ENCODE assay signal across 10 mouse cellular contexts in genomic region chr11:24363418-24364364, GRCm38 (mm10).
DNase-seq lines count a peak whose midpoint lies in the region; ATAC-seq lines count a peak whose summit lies in the region.
"Had no signal": no experiment of that assay in that cellular context is flagged by ENCODE, and none has a peak within 500 bp of the region (broad histone marks: within the 10 kb centered on the region; RNA-seq: fewer than 3 reads in every experiment).

No protein-coding gene starts in this region.

- peak; percentile 61 for ATAC-seq in kidney, embryonic 16.5 days (ENCODE audit: low FRiP score, low TSS enrichment)
- ATAC-seq in liver, embryonic 12.5 days: no peak

- H3K9me3 ChIP-seq in kidney, embryonic 16.5 days (ENCODE audit: low read length): no peaks in the 10 kb centered on the region
- no peaks in the 10 kb centered on the region for H3K9me3 ChIP-seq in liver, embryonic 12.5 days (replicated peaks)
- H3K9me3 ChIP-seq: embryonic facial prominence, embryonic 15.5 days had no signal

- H3K36me3 ChIP-seq in kidney, embryonic 16.5 days (ENCODE audit: insufficient read depth, low read length): no peaks in the 10 kb centered on the region
- no peaks in the 10 kb centered on the region for H3K36me3 ChIP-seq in liver, embryonic 12.5 days
- H3K36me3 ChIP-seq: embryonic facial prominence, embryonic 15.5 days had no signal

- H3K4me3 ChIP-seq in kidney, embryonic 16.5 days (ENCODE audit: low read length): no peak overlapping the region
- no peak overlapping the region for H3K4me3 ChIP-seq in liver, embryonic 12.5 days
- H3K4me3 ChIP-seq: embryonic facial prominence, embryonic 15.5 days had no signal

- WGBS in kidney, embryonic 16.5 days: 57% methylated on average over 9 of the region's 9 CpGs
- WGBS in liver, embryonic 12.5 days (ENCODE audit: insufficient replicate concordance): 57% methylated on average over 9 of the region's 9 CpGs

- peak; percentile 30 to 34 for DNase-seq in cerebellum, postnatal 10 days
- DNase-seq in cerebellum, postnatal 4 days (ENCODE audit: low spot score in 2 of 2): no peak
- DNase-seq in lung, postnatal 10 days: peak; percentile 19
- no peak for DNase-seq in lung, postnatal 25 days (ENCODE audit: low spot score)
- DNase-seq in retina, embryonic 14.5 days (ENCODE audit: low spot score): peak; percentile 72
- no peak for DNase-seq in lung, postnatal 14 days

- no peak overlapping the region for H3K4me2 ChIP-seq in kidney, embryonic 16.5 days (replicated peaks; ENCODE audit: low read depth, low read length)
- no peak overlapping the region for H3K4me2 ChIP-seq in liver, embryonic 12.5 days
- H3K4me2 ChIP-seq: embryonic facial prominence, embryonic 15.5 days had no signal

- peaks cover 4% of the 10 kb centered on the region; the same call in 1 of the 2 replicates for H3K4me1 ChIP-seq in kidney, embryonic 16.5 days (ENCODE audit: insufficient read depth, low read length)
- H3K4me1 ChIP-seq in liver, embryonic 12.5 days: no peaks in the 10 kb centered on the region

- H3K9ac ChIP-seq in kidney, embryonic 16.5 days (replicated peaks; ENCODE audit: low read length): no peak overlapping the region
- H3K9ac ChIP-seq in liver, embryonic 12.5 days: no peak overlapping the region
- H3K9ac ChIP-seq: embryonic facial prominence, embryonic 15.5 days had no signal

- no peaks in the 10 kb centered on the region for H3K27me3 ChIP-seq in kidney, embryonic 16.5 days (ENCODE audit: insufficient read depth, low read length)
- no peaks in the 10 kb centered on the region for H3K27me3 ChIP-seq in liver, embryonic 12.5 days (replicated peaks)
- H3K27me3 ChIP-seq: embryonic facial prominence, embryonic 15.5 days had no signal

- H3K27ac ChIP-seq in kidney, embryonic 16.5 days (ENCODE audit: low read length): no peak overlapping the region
- H3K27ac ChIP-seq in liver, embryonic 12.5 days: no peak overlapping the region
- H3K27ac ChIP-seq: embryonic facial prominence, embryonic 15.5 days; macrophage had no signal

Comparison
In these comparisons a context has a peak if more than half of its experiments do, and no peak if none do; other contexts are left out.
1. DNase-seq: peak in cerebellum, postnatal 10 days (2 of 2), lung, postnatal 10 days (single experiment) and retina, embryonic 14.5 days (single experiment); none in cerebellum, postnatal 4 days (0 of 2), lung, postnatal 25 days (single experiment) and lung, postnatal 14 days (single experiment).